In genomic region chr10:19922410-19922809, GRCm38 (mm10) we compare ENCODE assay signal across 17 mouse cellular contexts. TPM values are rescaled to one million over a fixed set of nuclear protein-coding genes. Genes with fewer than 3 reads are reported as not detected.
A peak's percentile ranks its signal among the peaks of the same experiment; 100 is the strongest.
DNase-seq lines count a peak whose midpoint lies in the region; ATAC-seq and TF ChIP-seq lines count a peak whose summit lies in the region.
"Had no signal": no experiment of that assay in that cellular context is flagged by ENCODE, and none has a peak within 500 bp of the region (broad histone marks: within the 10 kb centered on the region; RNA-seq: fewer than 3 reads in every experiment).

No protein-coding gene starts in this region.

- no peak overlapping the region for H3K9ac ChIP-seq in hindbrain, embryonic 14.5 days
- no peak overlapping the region for H3K9ac ChIP-seq in hindbrain, embryonic 16.5 days (ENCODE audit: low read depth, low read length)
- H3K9ac ChIP-seq: kidney, embryonic 15.5 days; neural tube, embryonic 13.5 days had no signal

- no peak overlapping the region for H3K4me2 ChIP-seq in hindbrain, embryonic 14.5 days (replicated peaks)
- H3K4me2 ChIP-seq in hindbrain, embryonic 16.5 days (ENCODE audit: low read length): no peak overlapping the region
- H3K4me2 ChIP-seq: kidney, embryonic 15.5 days; neural tube, embryonic 13.5 days had no signal

- H3K9me3 ChIP-seq in hindbrain, embryonic 14.5 days (ENCODE audit: control insufficient read depth, low read length): no peaks in the 10 kb centered on the region
- H3K9me3 ChIP-seq in hindbrain, embryonic 16.5 days (ENCODE audit: control insufficient read depth, low read length): no peaks in the 10 kb centered on the region
- H3K9me3 ChIP-seq: heart, embryonic 10.5 days; kidney, embryonic 15.5 days; neural tube, embryonic 13.5 days had no signal

- 64% methylated on average over 4 of the region's 4 CpGs for WGBS in hindbrain, embryonic 14.5 days
- whole genome bisulfite sequencing in hindbrain, embryonic 16.5 days: 49% methylated on average over 4 of the region's 4 CpGs

- TF ChIP-seq POLR2A in brain, embryonic 14.5 days (IDR thresholded peaks at IDR 0.05; ENCODE audit: borderline replicate concordance, extremely low read depth, insufficient read depth, insufficient read length, poor library complexity, severe bottlenecking): no peak

- H3K4me3 ChIP-seq in hindbrain, embryonic 14.5 days (replicated peaks; ENCODE audit: low read length): no peak overlapping the region
- no peak overlapping the region for H3K4me3 ChIP-seq in hindbrain, embryonic 16.5 days (ENCODE audit: low read length)
- H3K4me3 ChIP-seq: heart, embryonic 10.5 days; kidney, embryonic 15.5 days; neural tube, embryonic 13.5 days had no signal

- no peaks in the 10 kb centered on the region for H3K36me3 ChIP-seq in hindbrain, embryonic 14.5 days (replicated peaks; ENCODE audit: control insufficient read depth, insufficient read depth)
- H3K36me3 ChIP-seq in hindbrain, embryonic 16.5 days (ENCODE audit: control insufficient read depth, insufficient read depth, low read length): no peaks in the 10 kb centered on the region
- H3K36me3 ChIP-seq: heart, embryonic 10.5 days; kidney, embryonic 15.5 days; neural tube, embryonic 13.5 days had no signal

- H3K27ac ChIP-seq in hindbrain, embryonic 14.5 days: no peak overlapping the region
- no peak overlapping the region for H3K27ac ChIP-seq in hindbrain, embryonic 16.5 days (ENCODE audit: low read depth, low read length)
- H3K27ac ChIP-seq: heart, embryonic 10.5 days; kidney, embryonic 15.5 days; neural tube, embryonic 13.5 days had no signal

- no peaks in the 10 kb centered on the region for H3K27me3 ChIP-seq in hindbrain, embryonic 14.5 days (ENCODE audit: control insufficient read depth, insufficient read depth, low read length)
- H3K27me3 ChIP-seq in hindbrain, embryonic 16.5 days (replicated peaks; ENCODE audit: control insufficient read depth, insufficient read depth, low read length): no peaks in the 10 kb centered on the region
- H3K27me3 ChIP-seq: kidney, embryonic 15.5 days; neural tube, embryonic 13.5 days had no signal

- no peak for TF ChIP-seq CTCF in brain, embryonic 14.5 days (IDR thresholded peaks at IDR 0.05; ENCODE audit: borderline replicate concordance, extremely low read depth, insufficient read depth, insufficient read length)

- peak; percentile 63 for DNase-seq in hindbrain, embryonic 14.5 days (ENCODE audit: low spot score)
- DNase-seq in ES-CJ7 (ENCODE audit: low read depth, low spot score): peak; percentile 31
- DNase-seq in brain, embryonic 14.5 days (ENCODE audit: low read depth): peak; percentile 92
- peak; percentile 98 to 99 for DNase-seq in cerebellum, postnatal 10 days
- no peak for DNase-seq in thymus, postnatal 14 days
- DNase-seq in right cerebral cortex, postnatal 10 days (ENCODE audit: low spot score in 2 of 2): no peak
- DNase-seq: gastrocnemius, postnatal 25 days; heart, postnatal 14 days; liver; lung, adult 18-20 months; lung, postnatal 4 days; right cerebral cortex, postnatal 4 days; thymus, adult 18-20 months had no signal

- ATAC-seq in hindbrain, embryonic 14.5 days (ENCODE audit: low FRiP score): no peak
- ATAC-seq in hindbrain, embryonic 16.5 days: no peak

- H3K4me1 ChIP-seq in hindbrain, embryonic 14.5 days (replicated peaks; ENCODE audit: control insufficient read depth, insufficient read depth, low read length): no peaks in the 10 kb centered on the region
- H3K4me1 ChIP-seq in hindbrain, embryonic 16.5 days (ENCODE audit: control insufficient read depth, insufficient read depth, low read depth, low read length): no peaks in the 10 kb centered on the region
- H3K4me1 ChIP-seq: kidney, embryonic 15.5 days; neural tube, embryonic 13.5 days had no signal

RNA-seq across cellular contexts. Expression of gene Map3k5, which starts 11.9 kb away (rescaled TPM):
- 1.5 and 1.8 TPM in 2 replicates for polyA plus RNA-seq in hindbrain, embryonic 14.5 days (2014; fragmentation: Nextera tagmentation; extraction: Ambion mirVana)
- 1.0 and 1.2 TPM in 2 replicates for polyA plus RNA-seq in hindbrain, embryonic 16.5 days (2015; fragmentation: Nextera tagmentation; extraction: Ambion mirVana)
- 1.2 and 2.2 TPM in 2 replicates for polyA plus RNA-seq in brain, embryonic 14.5 days (2012; rRNA removed)

RNA-seq across cellular contexts. Expression of gene Pex7, which starts 14.9 kb away (rescaled TPM):
- polyA plus RNA-seq in hindbrain, embryonic 14.5 days (2014; fragmentation: Nextera tagmentation; extraction: Ambion mirVana): 29.0 and 32.2 TPM in 2 replicates
- 34.4 and 35.9 TPM in 2 replicates for polyA plus RNA-seq in hindbrain, embryonic 16.5 days (2015; fragmentation: Nextera tagmentation; extraction: Ambion mirVana)
- polyA plus RNA-seq in brain, embryonic 14.5 days (2012; rRNA removed): 18.7 and 23.6 TPM in 2 replicates

Comparison
In these comparisons a context has a peak if more than half of its experiments do, and no peak if none do; other contexts are left out.
1. DNase-seq: peak in hindbrain, embryonic 14.5 days (single experiment), ES-CJ7 (single experiment), brain, embryonic 14.5 days (single experiment) and cerebellum, postnatal 10 days (2 of 2); none in thymus, postnatal 14 days (single experiment) and right cerebral cortex, postnatal 10 days (0 of 2).